Mouse (Mus musculus): ENCODE results near the gene Glud1.
A peak's percentile ranks its signal among the peaks of the same experiment; 100 is the strongest.

The Glud1 gene

DNA sequence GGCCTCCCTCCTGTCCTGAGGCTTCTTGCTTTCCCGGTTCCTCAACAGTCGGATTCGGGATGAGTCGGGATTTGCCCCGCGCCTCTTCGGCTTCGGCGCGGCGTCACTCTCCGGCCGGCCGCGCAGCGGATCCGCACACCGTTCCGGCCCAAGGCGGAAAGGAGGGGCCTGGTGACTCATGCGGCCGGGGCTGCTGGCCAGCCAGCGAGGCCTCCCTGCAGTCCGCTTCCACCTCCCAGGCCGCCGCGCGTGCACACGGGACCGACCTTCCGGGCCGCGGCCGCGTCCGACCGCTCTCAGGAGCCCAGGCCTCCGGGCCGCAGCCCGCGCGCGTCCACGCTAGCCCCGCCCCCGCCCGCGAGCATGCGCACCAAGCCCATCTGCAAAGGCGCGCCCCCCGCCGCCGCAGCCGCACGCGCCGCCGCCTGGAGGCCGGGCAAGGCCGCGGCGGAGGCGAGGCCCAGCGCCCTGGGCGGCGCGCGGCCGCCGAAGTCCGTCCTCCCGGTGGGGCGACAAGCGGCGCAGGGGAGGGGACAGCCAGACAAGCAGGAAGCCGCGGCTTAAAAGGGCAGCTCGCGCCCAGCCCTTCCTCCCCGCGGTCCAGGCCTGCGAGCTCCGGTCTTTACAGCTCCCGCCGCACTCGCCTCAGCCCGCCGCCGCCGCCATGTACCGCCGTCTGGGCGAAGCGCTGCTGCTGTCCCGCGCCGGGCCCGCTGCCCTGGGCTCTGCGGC, at the start of gene Glud1, which contains the start of gene Shld2:
Gene Glud1, plus strand, starts transcription at position 494 of the 732 bp plus-strand sequence.
Gene Shld2, minus strand, starts transcription at position 260 of the 732 bp plus-strand sequence.
- DNase-seq (ENCODE audit: low spot score), result peak; percentile 97

DNA sequence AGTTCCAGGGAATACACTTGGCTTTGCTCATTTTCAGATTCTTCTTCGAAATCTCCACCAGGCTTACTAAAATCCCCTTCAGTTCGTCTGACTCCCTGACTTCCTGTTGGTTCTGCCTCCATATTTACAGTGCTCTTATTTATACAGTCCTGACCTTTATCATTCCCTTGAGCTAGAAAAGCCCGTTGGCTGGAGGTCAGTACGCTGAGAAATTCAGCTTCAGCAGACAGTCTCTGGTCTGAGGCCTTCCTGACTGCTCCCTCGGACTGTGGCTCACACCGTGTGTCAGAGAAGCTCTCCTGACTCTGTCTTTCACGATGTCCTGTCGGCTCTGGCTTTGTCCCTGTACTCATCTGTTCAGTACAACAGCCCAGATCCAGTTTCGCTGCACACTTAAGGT, 42.5 kb upstream of the Glud1 start:
- DNase-seq (ENCODE audit: low spot score), result no peak

DNA sequence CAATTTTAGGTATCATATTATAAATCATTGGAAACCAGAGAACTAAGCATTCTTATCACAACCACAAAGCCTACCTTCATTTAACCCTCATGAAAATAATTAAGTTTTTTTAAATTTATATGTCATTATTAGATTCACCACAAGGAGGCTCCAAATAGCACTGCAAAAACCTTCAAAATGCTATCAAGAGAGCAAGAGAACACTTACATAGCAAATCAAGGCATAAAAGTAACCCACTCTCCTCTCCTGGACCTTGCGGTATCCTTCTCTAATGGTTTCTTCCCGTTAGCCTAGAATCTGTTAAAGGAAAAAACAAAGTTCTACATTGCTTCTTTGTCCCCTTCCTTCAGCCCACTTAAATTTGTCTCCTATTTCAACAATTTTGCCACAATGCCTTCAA, 37.2 kb upstream of the Glud1 start:
- DNase-seq (ENCODE audit: low spot score), result no peak

DNA sequence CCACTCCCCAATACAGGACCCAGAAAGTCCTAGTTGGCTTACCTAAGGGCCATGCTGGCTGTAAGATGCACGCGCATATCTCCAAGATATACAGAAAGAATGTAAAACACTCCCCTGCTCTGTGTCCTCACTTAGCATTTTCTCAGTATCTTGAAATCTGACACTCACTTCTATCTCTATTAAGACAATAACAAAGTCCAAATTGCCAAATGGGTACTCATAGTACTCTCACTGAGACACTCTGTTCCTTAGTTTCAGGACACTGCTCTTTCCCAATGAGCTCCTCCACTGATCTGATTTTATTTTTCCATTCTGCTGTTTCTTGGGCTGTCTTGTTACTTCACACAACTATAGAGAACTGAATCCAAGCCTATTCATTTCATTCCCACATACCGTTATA, 36.4 kb upstream of the Glud1 start:
- DNase-seq (ENCODE audit: low spot score), result no peak

DNA sequence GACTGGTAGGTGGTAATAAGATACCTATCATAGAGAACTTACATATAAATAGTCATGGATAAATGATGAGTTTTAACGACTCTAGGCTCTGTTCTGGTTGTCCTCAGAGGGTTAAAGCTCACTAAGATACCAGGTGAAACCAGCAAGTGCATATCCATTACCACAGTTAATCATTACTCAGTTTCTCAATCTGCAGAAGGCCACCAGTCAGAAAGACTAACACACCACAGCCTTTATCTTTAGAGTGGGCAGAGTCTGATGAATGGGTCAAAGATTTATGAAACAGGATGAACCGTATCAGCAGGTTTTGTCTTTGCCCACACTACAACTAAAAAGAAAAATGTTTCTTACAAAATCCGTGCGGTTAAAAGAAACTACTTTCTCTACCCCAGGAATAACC, 35.3 kb upstream of the Glud1 start:
- no peak for DNase-seq (ENCODE audit: low spot score)

DNA sequence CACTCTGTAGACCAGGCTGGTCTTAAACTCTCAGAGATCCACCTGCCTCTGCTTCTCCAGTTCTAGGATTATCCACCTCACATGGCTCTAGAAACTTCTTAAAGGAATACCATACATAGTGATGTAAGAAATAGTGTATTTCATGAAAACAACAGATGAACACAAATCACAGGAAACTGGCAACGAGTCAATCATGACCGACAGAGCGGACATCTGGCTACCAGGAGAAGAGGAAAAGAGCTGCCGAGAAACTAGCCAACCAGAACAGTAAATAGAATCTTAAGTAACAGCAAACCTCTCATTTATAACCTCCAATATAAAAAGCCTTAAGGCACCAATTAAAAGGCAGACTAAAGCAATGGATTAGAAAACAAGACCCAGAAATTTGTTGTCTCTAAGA, 30.8 kb upstream of the Glud1 start:
- no peak for DNase-seq (ENCODE audit: low spot score)

DNA sequence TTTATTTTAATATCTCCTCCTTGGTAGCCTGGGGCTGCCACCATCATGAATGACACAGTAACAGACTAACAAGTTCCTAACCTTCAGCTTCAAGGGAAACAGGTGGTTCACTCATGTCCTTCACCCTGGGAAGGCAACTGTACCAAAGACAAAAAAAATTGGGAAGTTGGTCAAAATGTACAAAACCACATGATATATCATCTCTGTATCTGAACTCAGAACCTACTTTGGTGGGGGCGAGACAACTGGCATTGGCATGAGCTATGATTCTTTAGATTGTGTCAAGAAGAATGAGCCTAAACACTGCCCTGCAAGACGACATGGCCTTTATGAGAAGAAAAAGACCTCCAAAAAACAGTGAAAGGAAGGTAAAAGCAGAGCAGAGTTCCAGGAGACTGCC, 29.7 kb upstream of the Glud1 start:
- no peak for DNase-seq (ENCODE audit: low spot score)

DNA sequence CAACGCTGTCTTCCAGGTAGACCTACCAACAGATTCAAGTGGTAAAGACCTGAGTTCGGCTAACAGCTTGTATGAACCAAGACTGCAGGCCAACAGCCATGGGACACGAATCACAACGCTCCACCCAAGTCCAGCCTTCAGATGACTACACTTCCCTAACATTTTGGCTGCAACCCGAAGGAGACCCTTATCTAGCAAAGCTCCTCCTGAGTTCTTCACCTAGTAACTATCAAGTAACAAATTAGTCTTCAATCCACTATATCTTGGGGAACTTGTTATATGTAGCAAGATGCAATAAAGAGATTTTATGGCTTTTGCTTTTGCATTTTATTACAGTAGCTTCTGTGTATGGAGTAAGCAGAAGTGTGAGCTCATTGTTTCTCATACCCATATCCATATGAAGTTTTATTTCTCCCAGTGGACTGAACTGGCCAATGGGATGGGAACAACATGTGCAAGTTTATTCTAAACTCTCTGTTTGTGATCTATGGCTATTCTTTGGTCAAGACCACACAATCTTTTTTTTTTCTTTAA, 28.7 kb upstream of the Glud1 start:
- DNase-seq (ENCODE audit: low spot score), result no peak

DNA sequence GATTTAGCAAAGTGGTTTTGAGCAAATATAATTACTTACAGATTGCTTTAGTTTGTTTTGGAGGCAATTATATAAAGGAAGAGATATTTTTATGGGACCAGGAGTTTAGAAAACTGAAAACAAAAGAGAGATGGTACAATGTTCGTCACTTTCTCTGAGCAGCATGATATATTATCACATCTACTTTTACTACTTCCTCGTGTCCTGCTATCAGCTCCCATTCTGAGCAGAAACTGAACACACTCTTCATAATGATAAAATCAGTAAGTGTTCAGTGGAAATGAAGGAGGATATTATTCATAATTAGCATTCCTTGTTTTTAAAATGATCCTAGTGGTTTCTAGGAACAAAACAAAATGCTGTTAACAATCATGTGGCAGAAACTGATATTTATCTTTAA, 22.1 kb upstream of the Glud1 start:
- DNase-seq (ENCODE audit: low spot score), result no peak

DNA sequence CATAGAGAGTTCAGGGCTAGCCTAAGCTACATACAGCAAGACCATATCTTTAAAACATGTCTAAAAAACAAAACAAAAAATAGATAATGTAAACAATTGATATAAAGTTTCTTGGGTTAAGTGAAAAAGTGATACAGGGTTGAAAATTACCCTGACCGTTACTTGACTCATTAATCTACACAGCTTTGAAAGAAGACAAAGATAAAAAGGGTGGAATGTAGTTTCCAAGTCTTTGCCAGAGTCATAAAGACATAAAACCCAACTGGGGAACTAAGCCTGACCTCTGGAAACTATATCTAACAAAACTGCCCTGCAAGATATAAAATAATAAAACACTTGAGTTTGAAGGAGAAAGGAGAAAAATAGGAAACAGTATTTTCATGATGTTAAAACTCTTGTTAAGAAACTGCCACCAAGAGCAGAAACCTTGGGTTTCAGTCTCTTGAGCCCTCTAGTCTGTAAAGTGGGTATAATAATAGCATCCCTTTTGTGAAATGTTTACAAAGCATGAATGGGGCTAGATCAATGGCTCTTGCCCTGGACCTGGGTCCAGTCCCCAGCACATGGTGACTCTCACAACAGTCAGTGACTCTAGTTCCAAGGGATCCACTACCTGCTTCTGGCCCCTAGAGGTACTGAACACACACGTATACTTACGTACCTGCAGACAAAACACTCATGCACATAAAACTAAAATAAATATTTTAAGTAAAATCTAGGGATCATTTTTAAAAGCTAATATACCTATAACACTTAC, 21.1 kb upstream of the Glud1 start:
- DNase-seq (ENCODE audit: low spot score), result no peak

DNA sequence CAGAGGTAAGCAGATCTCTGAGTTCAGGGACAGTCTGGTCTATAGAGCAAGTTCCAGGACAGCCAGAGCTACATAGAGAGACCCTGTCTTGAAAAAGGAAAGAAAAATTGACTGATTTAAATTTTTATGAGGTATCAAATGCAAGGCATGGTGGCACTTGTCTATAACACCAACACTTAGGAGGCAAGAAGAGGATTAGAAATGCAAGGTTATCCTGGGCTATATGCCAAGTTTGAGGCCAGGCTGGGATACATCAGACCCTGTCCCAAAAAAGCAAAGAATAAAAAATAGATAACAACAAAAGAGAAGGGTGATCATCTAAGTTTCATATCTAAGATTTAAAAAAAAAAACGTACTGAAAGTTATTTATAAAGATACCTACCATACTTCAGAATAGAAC, 20.3 kb upstream of the Glud1 start:
- DNase-seq (ENCODE audit: low spot score), result no peak

DNA sequence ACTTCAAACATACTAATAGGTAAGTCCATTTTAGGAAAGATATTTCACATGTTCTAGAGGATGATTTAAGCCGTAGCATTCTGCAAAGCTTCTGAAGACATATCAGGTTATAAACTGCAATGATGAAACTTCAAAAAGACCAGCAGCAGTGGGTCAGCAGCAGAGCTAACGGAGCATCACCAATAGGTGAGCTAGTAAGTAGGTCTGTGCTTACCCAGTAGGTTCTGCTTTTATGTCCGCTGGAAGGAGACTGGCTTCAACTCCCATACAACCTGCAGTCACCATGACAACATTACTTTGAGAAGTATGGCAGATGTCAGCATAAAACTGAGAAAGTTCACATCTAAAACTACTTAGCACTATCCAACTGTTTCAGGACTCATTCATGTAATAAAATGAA, 16.9 kb upstream of the Glud1 start:
- DNase-seq (ENCODE audit: low spot score), result no peak

DNA sequence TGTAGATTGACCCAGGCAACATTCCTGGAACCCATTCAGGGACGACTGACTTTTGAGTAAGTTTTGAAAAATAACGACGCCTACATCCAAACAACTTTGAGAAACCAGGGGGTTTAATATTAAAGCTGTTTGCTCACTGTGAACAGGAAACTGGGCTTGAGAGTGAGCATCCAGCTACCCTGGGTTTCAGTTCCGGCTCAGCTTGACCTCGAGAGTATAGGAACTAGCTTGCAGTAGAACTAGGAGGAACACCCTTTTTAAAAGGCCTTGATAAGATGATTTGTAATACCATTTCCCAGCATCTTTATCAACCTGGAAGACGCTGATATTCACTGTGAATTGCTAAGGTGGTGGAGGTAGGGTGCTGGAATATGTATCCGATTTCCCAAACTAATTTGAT, 14.2 kb upstream of the Glud1 start:
- DNase-seq (ENCODE audit: low spot score), result no peak

DNA sequence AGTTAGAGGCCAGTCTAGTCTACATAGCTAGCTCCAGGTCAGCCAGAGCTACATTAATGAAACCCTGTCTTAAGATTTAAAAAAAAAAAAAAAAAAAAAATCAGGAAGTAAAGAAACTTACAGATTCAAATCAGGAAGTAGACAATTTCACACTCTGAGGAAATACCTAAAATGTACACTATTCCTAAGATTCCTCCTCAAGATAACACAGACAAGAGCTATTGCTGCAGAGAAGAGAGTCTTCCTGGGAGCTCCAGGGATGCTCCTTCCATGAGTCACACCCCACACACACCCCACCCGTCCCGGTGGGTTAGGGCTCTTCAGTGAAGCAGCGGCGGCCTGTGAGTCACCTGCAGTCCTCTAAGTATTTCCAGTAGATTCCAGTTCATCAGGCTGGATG, 13.5 kb upstream of the Glud1 start:
- DNase-seq (ENCODE audit: low spot score), result no peak

DNA sequence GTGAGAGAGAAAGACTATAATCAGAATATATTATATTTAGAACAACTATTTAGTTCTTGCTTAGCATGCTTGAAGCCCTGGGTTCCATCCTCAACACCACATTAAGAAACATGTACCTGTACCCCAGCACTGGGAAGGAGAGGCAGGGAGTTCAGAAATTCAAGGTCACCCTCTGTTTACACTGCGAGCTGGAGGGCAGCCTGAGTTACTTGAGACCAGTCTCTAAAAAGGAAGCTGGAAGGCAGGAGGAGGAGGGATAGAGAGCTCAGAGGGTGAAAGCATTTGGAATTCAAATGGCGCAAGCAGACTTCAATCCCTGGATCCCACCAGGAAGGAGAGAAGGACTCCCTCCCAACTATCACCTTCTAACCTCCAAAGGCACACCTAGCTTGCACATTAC, 12.9 kb upstream of the Glud1 start:
- no peak for DNase-seq (ENCODE audit: low spot score)

DNA sequence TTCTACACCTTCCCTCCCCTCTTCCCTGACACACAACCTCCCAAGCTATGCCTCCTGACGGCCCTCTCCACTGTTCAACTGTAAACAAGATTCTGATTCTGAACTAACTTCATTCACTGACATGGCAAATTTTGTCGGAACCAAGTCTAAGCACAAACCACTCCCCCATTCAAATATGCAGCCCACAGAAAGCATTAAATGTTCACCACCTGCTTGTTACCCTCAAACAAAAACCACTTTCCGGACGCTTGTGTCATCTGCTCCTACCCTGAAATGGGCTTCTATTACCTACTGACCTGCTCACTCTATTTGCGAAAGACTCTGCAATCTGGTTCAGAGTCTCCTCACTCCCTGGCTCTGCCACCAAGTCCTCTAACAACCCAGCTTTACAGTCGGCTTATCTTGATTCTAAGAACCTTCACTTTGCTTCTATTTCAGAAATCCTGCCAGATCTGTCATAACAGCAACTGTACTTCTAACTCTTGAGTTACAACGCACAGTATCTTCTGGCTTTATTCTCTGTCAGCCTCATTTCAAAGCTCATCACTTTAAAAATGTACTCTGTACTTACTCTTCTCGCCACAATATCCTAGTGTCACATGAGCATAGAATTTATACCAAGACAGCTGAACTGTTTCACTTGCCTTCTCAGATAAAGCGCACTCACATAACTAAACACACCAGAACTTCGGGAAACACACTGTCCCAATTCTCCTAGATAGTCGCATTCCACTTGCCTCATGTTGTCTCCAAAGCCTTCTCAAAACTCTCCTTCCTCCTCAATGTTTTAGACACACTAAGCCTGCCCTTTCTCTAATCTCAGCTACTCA, 11.4 kb upstream of the Glud1 start:
- no peak for DNase-seq (ENCODE audit: low spot score)

DNA sequence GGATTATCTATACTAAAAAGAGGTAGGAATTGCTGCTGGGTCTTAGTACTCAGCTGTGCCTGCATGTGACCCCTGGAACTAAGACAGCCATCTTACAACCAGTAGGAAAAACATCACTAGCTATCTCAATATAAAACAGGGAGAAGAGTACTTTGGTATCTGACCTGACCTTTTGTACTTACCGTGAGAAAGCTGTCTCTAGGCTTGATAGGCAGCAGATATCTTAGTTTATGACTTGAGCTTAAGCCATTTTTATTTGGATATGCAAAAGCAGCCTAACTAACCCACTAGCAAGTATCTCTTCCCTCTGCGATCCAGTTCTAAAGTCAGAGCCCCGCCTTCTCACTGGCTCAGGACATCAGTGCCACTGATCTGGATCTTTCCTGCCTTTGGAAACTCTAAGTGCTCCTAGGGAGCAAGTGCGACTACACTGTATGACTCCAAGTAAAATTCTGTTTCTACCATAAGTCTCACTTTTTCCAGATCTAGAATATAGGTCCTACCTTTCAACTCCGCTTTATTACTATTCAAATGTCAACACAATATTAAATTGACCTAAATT, 7.8 kb upstream of the Glud1 start:
- DNase-seq (ENCODE audit: low spot score), result no peak

DNA sequence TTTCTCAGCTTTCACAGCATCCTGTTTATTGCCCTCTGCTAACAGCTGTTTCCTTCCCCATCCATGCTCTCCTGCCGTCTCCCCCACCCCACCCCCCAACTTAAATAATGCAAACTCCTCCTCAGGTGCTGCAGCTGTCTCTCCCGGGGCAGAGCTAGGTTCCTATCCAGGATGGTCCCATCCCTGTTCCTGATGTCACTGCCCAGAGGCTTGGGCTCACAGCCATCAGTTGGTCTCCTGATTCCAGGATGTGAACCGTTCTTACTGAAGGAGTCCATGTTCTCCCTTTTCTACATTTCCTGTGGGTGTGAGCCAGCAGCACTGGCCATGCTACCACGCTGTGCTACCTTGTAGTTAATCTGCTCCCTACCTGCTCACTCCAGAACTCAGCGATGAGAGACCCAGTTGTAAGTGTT, 7.3 kb upstream of the Glud1 start:
- DNase-seq (ENCODE audit: low spot score), result no peak

DNA sequence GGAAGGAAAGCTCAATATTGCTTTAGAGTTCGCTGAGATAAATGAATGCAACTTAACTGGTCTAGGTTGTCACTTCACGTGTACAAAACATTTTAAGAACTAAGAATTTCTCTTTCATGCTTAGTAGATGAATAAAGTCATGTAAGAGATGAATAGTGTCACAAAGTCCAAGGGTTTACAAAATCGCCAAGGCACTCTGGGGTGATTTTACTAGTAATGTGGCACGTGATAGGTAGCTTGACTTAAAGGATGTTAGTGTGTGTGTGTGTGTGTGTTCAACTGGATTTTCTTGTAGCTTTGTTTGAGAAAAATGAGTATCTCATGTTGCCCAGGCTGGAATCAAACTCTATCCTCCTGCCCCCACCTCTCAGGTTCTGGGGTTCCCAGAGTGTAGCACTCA, 1.3 kb upstream of the Glud1 start:
- no peak for DNase-seq (ENCODE audit: low spot score)

DNA sequence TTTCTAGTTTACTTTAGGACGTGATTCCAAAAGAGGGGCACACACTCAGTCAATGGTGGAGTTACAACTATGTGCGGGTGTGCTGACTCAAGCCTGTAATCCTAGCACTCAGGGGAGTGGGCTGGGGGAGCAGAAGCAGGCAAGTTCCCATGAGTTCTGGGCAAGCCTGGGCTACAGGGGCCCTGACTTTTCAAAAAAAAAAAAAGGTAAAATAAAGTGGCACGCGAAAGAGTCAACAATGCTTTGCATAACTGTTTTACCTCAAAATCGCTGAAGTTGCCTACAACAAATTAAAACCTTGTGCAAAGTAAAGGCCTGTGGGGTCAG, 657 bp upstream of the Glud1 start:
- DNase-seq (ENCODE audit: low spot score), result no peak

DNA sequence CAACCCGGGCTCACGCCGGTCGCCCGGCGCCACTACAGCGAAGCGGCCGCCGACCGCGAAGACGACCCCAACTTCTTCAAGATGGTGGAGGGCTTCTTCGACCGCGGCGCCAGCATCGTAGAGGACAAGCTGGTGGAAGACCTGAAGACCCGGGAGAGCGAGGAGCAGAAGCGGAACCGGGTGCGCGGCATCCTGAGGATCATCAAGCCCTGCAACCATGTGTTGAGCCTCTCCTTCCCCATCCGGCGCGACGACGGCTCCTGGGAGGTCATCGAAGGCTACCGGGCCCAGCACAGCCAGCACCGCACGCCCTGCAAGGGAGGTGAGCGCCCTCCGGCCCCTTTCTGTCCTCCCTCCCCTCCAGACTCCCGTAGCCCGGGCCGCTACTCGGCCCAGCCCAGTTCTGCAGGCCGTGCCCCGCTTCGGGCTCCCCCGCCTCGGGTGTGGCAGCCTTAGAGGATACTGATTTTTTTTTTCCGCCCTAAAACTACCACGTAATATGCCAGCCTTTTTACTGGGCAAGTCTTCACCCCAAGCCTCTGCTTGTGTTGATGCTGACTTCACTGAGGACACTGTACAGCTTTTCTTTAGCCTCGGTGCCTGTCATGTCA, 599 bp downstream of the Glud1 start:
- DNase-seq (ENCODE audit: low spot score), result peak; percentile 65

DNA sequence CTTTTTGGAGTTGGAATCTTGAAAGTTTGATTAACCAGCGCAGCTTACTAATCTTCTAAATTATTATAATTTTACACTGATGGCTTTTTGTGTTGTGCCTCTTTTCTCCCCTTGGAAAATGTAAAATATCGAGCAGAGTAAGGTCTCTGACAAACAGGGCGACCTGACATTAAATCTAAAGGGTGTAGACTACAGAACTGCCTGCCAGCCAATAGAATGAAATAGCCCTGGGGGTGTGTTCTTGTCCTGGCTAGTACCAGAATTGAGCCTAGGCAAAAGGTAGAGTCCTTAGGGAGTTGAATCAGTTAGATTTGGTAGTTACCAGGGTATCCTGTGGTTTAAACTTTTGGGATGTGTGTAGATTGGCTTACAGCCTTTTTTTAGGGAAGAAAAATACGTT, 1.2 kb downstream of the Glud1 start:
- peak; percentile 28 for DNase-seq (ENCODE audit: low spot score)

Data from embryo, embryonic 10 days (tissue).